Mouse (Mus musculus): ENCODE data around the gene Amz1. TPM values are rescaled to one million over a fixed set of nuclear protein-coding genes. Genes with fewer than 3 reads are reported as not detected.

The Amz1 gene
- total RNA-seq, 2 experiments from 2014 or later, result 0.17 TPM; not detected in 1

GRCm38 (mm10) chr5:140731040-140731797 is 7.3 kb downstream of the Amz1 start:
- intact Hi-C loops (cut with DNase I), result no loop called here
- no peak for DNase-seq
- no peak overlapping the region for H3K27ac ChIP-seq
- TF ChIP-seq CTCF (IDR thresholded peaks at IDR 0.05), result no peak
- H3K4me3 ChIP-seq, result no peak overlapping the region

GRCm38 (mm10) chr5:140732195-140732594 is 8.3 kb downstream of the Amz1 start:
- peak; percentile 53 for TF ChIP-seq CTCF (IDR thresholded peaks at IDR 0.05)
- no peak for DNase-seq
- Histone ChIP-seq H3K4me3 (no peak overlapping the region), H3K27ac (no peak overlapping the region)
- intact Hi-C loops (cut with DNase I), result no loop called here

- TF ChIP-seq CTCF (IDR thresholded peaks at IDR 0.05), result no peak
- intact Hi-C loops (cut with DNase I), result no loop called here
- no peak overlapping the region for H3K27ac ChIP-seq
- DNase-seq, result no peak
- H3K4me3 ChIP-seq, result no peak overlapping the region
Measured at GRCm38 (mm10) chr5:140733336-140733735, 9.4 kb downstream of the Amz1 start.

- intact Hi-C loops (cut with DNase I), result no loop called here
Measured at GRCm38 (mm10) chr5:140735297-140735696, 11.4 kb downstream of the Amz1 start.

GRCm38 (mm10) chr5:140736166-140736565 is 12.2 kb downstream of the Amz1 start:
- no peak for DNase-seq
- Histone ChIP-seq H3K4me3 (peak overlapping the region; percentile 63), H3K27ac (no peak overlapping the region)
- no peak for TF ChIP-seq CTCF (IDR thresholded peaks at IDR 0.05)
- intact Hi-C loops (cut with DNase I), result no loop called here

More at GRCm38 (mm10) chr5:140735297-140735696, 11.4 kb downstream of the Amz1 start:
- Histone ChIP-seq H3K27ac (no peak overlapping the region; the same call in 1 of the 2 replicates), H3K4me3 (peak overlapping the region; percentile 63)
- DNase-seq, result no peak
- TF ChIP-seq CTCF (IDR thresholded peaks at IDR 0.05), result no peak

GRCm38 (mm10) chr5:140739813-140740212 is 15.9 kb downstream of the Amz1 start:
- DNase-seq, result no peak
- intact Hi-C loops (cut with DNase I), result no loop called here
- H3K27ac ChIP-seq, result no peak overlapping the region
- H3K4me3 ChIP-seq, result no peak overlapping the region
- TF ChIP-seq CTCF (IDR thresholded peaks at IDR 0.05), result no peak

GRCm38 (mm10) chr5:140741040-140741439 is 17.1 kb downstream of the Amz1 start:
- no peak for DNase-seq
- peak overlapping the region; percentile 23 for H3K4me3 ChIP-seq
- intact Hi-C loops (cut with DNase I), result no loop called here
- no peak for TF ChIP-seq CTCF (IDR thresholded peaks at IDR 0.05)
- H3K27ac ChIP-seq, result no peak overlapping the region

- intact Hi-C loops (cut with DNase I), result no loop called here
- no peak overlapping the region for H3K4me3 ChIP-seq
- peak; percentile 46 for TF ChIP-seq CTCF (IDR thresholded peaks at IDR 0.05)
- no peak for DNase-seq
- no peak overlapping the region for H3K27ac ChIP-seq
Measured at GRCm38 (mm10) chr5:140741877-140742276, 17.9 kb downstream of the Amz1 start.

GRCm38 (mm10) chr5:140743706-140744131 is 19.8 kb downstream of the Amz1 start:
- DNase-seq, result no peak
- Histone ChIP-seq H3K4me3 (no peak overlapping the region), H3K27ac (no peak overlapping the region)
- intact Hi-C loops (cut with DNase I), result no loop called here
- peak; percentile 23; the same call in 1 of the 2 replicates for TF ChIP-seq CTCF (IDR thresholded peaks at IDR 0.05)

- no peak for TF ChIP-seq CTCF (IDR thresholded peaks at IDR 0.05)
- no peak for DNase-seq
- Histone ChIP-seq H3K4me3 (no peak overlapping the region), H3K27ac (no peak overlapping the region)
- intact Hi-C loops (cut with DNase I), result loop anchor here (5.0 kb wide), 1 partner anchor 206 kb away; no protein-coding TSS in a partner anchor
Measured at GRCm38 (mm10) chr5:140748425-140748824, 24.5 kb downstream of the Amz1 start.

GRCm38 (mm10) chr5:140749062-140749875 is 25.3 kb downstream of the Amz1 start:
- peak overlapping the region; percentile 75 for H3K27ac ChIP-seq
- intact Hi-C loops (cut with DNase I), result loop anchor here (5.0 kb wide), 1 partner anchor 207 kb away; no protein-coding TSS in a partner anchor
- H3K4me3 ChIP-seq, result peak overlapping the region; percentile 64
- peak; percentile 93 for TF ChIP-seq CTCF (IDR thresholded peaks at IDR 0.05)
- DNase-seq, result peak; percentile 82

- TF ChIP-seq CTCF (IDR thresholded peaks at IDR 0.05), result peak; percentile 63
- intact Hi-C loops (cut with DNase I), result no loop called here
- Histone ChIP-seq H3K4me3 (no peak overlapping the region), H3K27ac (no peak overlapping the region)
- no peak for DNase-seq
Measured at GRCm38 (mm10) chr5:140750925-140751324, 27.0 kb downstream of the Amz1 start.

GRCm38 (mm10) chr5:140752041-140752440 is 28.1 kb downstream of the Amz1 start:
- intact Hi-C loops (cut with DNase I), result no loop called here
- TF ChIP-seq CTCF (IDR thresholded peaks at IDR 0.05), result no peak
- H3K27ac ChIP-seq, result no peak overlapping the region
- H3K4me3 ChIP-seq, result no peak overlapping the region
- no peak for DNase-seq
